Mouse (Mus musculus): ENCODE data around the gene Gm20388. TPM values are rescaled to one million over a fixed set of nuclear protein-coding genes. Genes with fewer than 3 reads are reported as not detected.

Gm20388 gene
- total and polyA plus RNA-seq, 2 experiments from 2014 or later = 17.3 TPM; not detected in 1

DNA sequence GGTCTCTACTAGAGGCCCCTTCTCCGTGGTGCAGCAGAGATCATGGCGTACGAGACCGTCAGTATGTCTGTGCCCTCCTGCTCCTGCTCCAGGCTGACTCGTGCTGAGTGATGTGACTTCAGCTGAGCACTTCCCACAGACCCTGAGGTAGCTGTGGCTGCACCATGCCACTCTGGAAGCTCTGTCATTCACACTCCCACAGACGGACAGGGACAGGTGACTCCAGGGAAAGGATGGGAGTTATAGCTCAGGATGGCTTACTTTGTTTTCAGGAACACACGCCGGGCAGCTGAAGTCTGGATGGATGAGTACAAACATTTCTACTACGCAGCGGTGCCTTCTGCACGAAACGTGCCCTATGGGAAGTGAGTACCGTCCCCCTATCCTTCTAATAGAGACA lies 4425.7 kb downstream of the Gm20388 start:
- ATAC-seq (ENCODE audit: insufficient read depth, low read depth) (no peak), DNase-seq (ENCODE audit: low spot score) (no peak)
- Histone ChIP-seq H3K4me3 (ENCODE audit: low read depth, low read length) (no peak overlapping the region), H3K36me3 (replicated peaks; ENCODE audit: control insufficient read depth, insufficient read depth, low read length) (peaks cover 90% of the 10 kb centered on the region), H3K4me2 (ENCODE audit: low read depth, low read length) (no peak overlapping the region), H3K27ac (ENCODE audit: low read depth) (no peak overlapping the region), H3K9me3 (replicated peaks; ENCODE audit: control insufficient read depth, low read length) (no peaks in the 10 kb centered on the region), H3K4me1 (ENCODE audit: control insufficient read depth, insufficient read depth) (no peaks in the 10 kb centered on the region), H3K27me3 (ENCODE audit: control insufficient read depth, insufficient read depth, low read length) (no peaks in the 10 kb centered on the region), H3K9ac (replicated peaks; ENCODE audit: low read depth, low read length) (no peak overlapping the region)
- WGBS = 92% methylated on average over 13 of the region's 13 CpGs
- TF ChIP-seq CTCF (IDR thresholded peaks at IDR 0.05; ENCODE audit: low read depth) (no peak), EP300 (IDR thresholded peaks at IDR 0.05; ENCODE audit: low read depth) (no peak)

DNA sequence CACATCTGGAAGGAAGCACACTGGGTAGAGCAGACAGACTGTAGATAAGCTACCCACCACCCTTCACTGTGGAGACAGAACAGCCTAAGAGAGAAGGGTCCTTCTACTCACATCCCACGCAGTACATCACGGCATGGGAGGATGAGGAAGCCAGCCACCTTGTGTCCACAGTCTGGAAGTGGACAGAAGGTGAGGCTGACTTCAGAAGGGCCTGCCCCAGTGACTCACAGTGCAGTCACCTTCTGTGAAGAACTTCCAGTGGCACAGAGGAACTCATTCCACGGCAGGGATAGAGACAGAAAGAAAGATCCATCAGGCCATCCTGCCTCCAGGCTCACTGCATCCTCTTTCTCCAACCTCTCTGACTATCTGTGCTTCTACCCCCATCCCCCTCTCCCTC lies 4429.1 kb downstream of the Gm20388 start:
- no peak overlapping the region for H3K4me3 ChIP-seq (ENCODE audit: low read depth, low read length)
- H3K36me3 ChIP-seq (replicated peaks; ENCODE audit: control insufficient read depth, insufficient read depth, low read length) = peaks cover 97% of the 10 kb centered on the region
- H3K27me3 ChIP-seq (ENCODE audit: control insufficient read depth, insufficient read depth, low read length) = no peaks in the 10 kb centered on the region
- no peak overlapping the region for H3K9ac ChIP-seq (replicated peaks; ENCODE audit: low read depth, low read length)
- 83% methylated on average over 3 of the region's 3 CpGs for WGBS
- no peak for DNase-seq (ENCODE audit: low spot score)
- H3K4me2 ChIP-seq (ENCODE audit: low read depth, low read length) = no peak overlapping the region
- no peak for TF ChIP-seq CTCF (IDR thresholded peaks at IDR 0.05; ENCODE audit: low read depth)
- no peak for TF ChIP-seq EP300 (IDR thresholded peaks at IDR 0.05; ENCODE audit: low read depth)
- no peak overlapping the region for H3K27ac ChIP-seq (ENCODE audit: low read depth)
- H3K4me1 ChIP-seq (ENCODE audit: control insufficient read depth, insufficient read depth) = no peaks in the 10 kb centered on the region
- ATAC-seq (ENCODE audit: insufficient read depth, low read depth) = no peak
- no peaks in the 10 kb centered on the region for H3K9me3 ChIP-seq (replicated peaks; ENCODE audit: control insufficient read depth, low read length)

DNA sequence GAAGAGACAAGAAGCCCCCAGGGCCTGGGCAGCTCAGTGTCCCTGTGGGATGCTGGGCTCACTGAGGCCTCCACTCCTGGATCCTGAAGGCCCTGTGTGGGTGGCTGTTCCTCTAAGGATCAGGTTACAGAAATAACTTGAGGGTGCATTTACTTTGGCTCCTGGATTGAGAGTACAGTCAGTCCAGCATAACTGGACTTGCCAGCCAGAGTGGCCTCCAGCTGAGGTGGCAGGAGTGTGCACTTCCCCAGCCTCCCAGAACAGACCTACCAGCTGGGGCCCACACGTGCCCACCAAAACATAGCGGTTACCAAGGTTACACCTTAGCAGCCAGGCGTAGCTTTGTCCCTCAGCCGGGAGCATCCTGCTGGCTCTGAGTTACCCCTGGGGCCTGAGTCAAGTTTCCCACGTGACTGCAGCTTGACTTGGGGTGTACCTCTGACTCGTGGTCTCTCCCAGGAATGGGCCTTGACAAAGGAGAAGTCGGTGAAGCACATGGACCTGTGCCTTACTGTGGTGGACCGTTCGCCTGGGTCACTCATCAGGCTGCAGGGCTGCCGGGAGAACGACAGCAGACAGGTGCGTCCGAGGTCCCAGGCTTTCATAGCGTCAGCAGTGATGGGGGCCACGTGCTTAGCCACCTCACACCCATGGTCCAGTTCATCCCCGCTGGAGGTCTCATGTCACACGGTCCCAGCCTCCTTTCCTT lies 4429.9 kb downstream of the Gm20388 start:
- H3K27me3 ChIP-seq (ENCODE audit: control insufficient read depth, insufficient read depth, low read length) = no peaks in the 10 kb centered on the region
- H3K27ac ChIP-seq (ENCODE audit: low read depth) = no peak overlapping the region
- DNase-seq (ENCODE audit: low spot score) (no peak), ATAC-seq (ENCODE audit: insufficient read depth, low read depth) (no peak)
- no peaks in the 10 kb centered on the region for H3K9me3 ChIP-seq (replicated peaks; ENCODE audit: control insufficient read depth, low read length)
- no peak overlapping the region for H3K4me2 ChIP-seq (ENCODE audit: low read depth, low read length)
- no peak overlapping the region for H3K4me3 ChIP-seq (ENCODE audit: low read depth, low read length)
- no peak overlapping the region for H3K9ac ChIP-seq (replicated peaks; ENCODE audit: low read depth, low read length)
- TF ChIP-seq CTCF (IDR thresholded peaks at IDR 0.05; ENCODE audit: low read depth) = no peak
- no peak for TF ChIP-seq EP300 (IDR thresholded peaks at IDR 0.05; ENCODE audit: low read depth)
- 82% methylated on average over 17 of the region's 17 CpGs for WGBS
- peaks cover 94% of the 10 kb centered on the region for H3K36me3 ChIP-seq (replicated peaks; ENCODE audit: control insufficient read depth, insufficient read depth, low read length)
- no peaks in the 10 kb centered on the region for H3K4me1 ChIP-seq (ENCODE audit: control insufficient read depth, insufficient read depth)

DNA sequence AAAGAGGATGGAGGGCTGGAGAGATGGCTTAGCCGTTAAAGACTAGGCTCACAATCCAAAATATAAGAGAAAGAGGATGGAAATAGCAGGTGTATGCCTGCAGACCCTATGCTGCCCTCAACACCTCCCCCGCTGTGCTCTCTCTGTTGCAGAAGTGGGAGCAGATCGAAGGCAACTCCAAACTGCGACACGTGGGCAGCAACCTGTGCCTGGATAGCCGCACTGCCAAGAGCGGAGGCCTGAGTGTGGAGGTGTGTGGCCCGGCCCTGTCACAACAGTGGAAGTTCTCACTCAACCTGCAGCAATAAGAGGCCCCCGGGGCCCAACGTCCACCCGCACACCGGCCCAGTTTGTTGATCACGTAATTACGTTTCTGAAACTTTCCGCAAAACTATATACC lies 4432.5 kb downstream of the Gm20388 start:
- peaks cover 69% of the 10 kb centered on the region for H3K36me3 ChIP-seq (replicated peaks; ENCODE audit: control insufficient read depth, insufficient read depth, low read length)
- no peak overlapping the region for H3K4me2 ChIP-seq (ENCODE audit: low read depth, low read length)
- no peak for DNase-seq (ENCODE audit: low spot score)
- no peak overlapping the region for H3K4me3 ChIP-seq (ENCODE audit: low read depth, low read length)
- H3K4me1 ChIP-seq (ENCODE audit: control insufficient read depth, insufficient read depth) = peaks cover 3% of the 10 kb centered on the region; the same call in 1 of the 2 replicates
- no peak overlapping the region for H3K27ac ChIP-seq (ENCODE audit: low read depth)
- no peaks in the 10 kb centered on the region for H3K9me3 ChIP-seq (replicated peaks; ENCODE audit: control insufficient read depth, low read length)
- no peaks in the 10 kb centered on the region for H3K27me3 ChIP-seq (ENCODE audit: control insufficient read depth, insufficient read depth, low read length)
- no peak for ATAC-seq (ENCODE audit: insufficient read depth, low read depth)
- no peak for TF ChIP-seq EP300 (IDR thresholded peaks at IDR 0.05; ENCODE audit: low read depth)
- TF ChIP-seq CTCF (IDR thresholded peaks at IDR 0.05; ENCODE audit: low read depth) = no peak
- H3K9ac ChIP-seq (replicated peaks; ENCODE audit: low read depth, low read length) = no peak overlapping the region
- WGBS = 94% methylated on average over 15 of the region's 15 CpGs

DNA sequence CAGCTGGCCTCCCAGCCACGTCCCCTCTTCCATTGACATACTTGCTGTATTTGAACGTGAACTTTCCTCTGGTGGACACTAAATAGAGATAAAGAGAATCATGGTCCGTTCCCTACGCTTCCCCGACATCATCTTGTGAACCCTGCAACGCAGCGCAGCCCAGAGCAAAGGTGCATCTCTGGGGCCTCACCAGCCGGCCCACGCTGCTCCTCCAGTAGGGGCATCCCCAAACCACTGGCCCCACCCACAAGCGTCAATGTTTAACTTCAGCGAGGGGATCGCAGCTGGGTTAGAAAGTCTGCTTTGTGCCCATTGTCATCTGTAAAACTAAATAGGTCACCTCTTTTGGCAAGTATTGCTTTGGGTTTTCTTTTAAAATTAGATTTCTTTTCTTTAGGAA lies 4433.4 kb downstream of the Gm20388 start:
- Histone ChIP-seq H3K27ac (ENCODE audit: low read depth) (no peak overlapping the region), H3K9me3 (replicated peaks; ENCODE audit: control insufficient read depth, low read length) (no peaks in the 10 kb centered on the region), H3K27me3 (ENCODE audit: control insufficient read depth, insufficient read depth, low read length) (no peaks in the 10 kb centered on the region), H3K36me3 (replicated peaks; ENCODE audit: control insufficient read depth, insufficient read depth, low read length) (peaks cover 60% of the 10 kb centered on the region), H3K9ac (replicated peaks; ENCODE audit: low read depth, low read length) (no peak overlapping the region), H3K4me3 (ENCODE audit: low read depth, low read length) (no peak overlapping the region), H3K4me1 (ENCODE audit: control insufficient read depth, insufficient read depth) (peaks cover 3% of the 10 kb centered on the region; the same call in 1 of the 2 replicates), H3K4me2 (ENCODE audit: low read depth, low read length) (no peak overlapping the region)
- TF ChIP-seq CTCF (IDR thresholded peaks at IDR 0.05; ENCODE audit: low read depth) = no peak
- TF ChIP-seq EP300 (IDR thresholded peaks at IDR 0.05; ENCODE audit: low read depth) = no peak
- DNase-seq (ENCODE audit: low spot score) = no peak
- ATAC-seq (ENCODE audit: insufficient read depth, low read depth) = no peak
- WGBS = 91% methylated on average over 12 of the region's 12 CpGs

DNA sequence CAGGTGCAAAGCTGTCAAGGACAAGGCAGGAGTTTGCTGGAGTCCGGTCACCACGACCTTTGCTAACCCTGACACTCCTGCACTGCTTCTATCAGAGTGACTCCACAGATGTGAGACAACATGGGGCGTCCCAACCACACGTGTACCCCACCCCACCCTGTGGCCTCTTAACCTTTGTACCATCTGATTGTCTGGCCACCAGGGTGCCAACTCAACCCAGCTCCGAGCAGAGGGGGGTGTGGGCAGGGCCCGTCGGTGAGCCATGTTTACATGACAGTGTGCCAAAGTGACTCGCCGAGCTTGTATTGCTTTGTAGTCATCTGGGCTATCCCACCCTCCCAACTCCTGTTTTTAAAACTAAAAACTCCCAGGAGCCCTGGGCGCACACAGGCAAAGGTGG lies 4434.5 kb downstream of the Gm20388 start:
- Histone ChIP-seq H3K27me3 (ENCODE audit: control insufficient read depth, insufficient read depth, low read length) (no peaks in the 10 kb centered on the region), H3K27ac (ENCODE audit: low read depth) (no peak overlapping the region), H3K36me3 (replicated peaks; ENCODE audit: control insufficient read depth, insufficient read depth, low read length) (peaks cover 49% of the 10 kb centered on the region), H3K4me3 (ENCODE audit: low read depth, low read length) (no peak overlapping the region), H3K4me1 (ENCODE audit: control insufficient read depth, insufficient read depth) (peaks cover 3% of the 10 kb centered on the region; the same call in 1 of the 2 replicates), H3K9ac (replicated peaks; ENCODE audit: low read depth, low read length) (no peak overlapping the region), H3K9me3 (replicated peaks; ENCODE audit: control insufficient read depth, low read length) (no peaks in the 10 kb centered on the region), H3K4me2 (ENCODE audit: low read depth, low read length) (no peak overlapping the region)
- 77% methylated on average over 10 of the region's 10 CpGs for WGBS
- TF ChIP-seq CTCF (IDR thresholded peaks at IDR 0.05; ENCODE audit: low read depth) (no peak), EP300 (IDR thresholded peaks at IDR 0.05; ENCODE audit: low read depth) (no peak)
- DNase-seq (ENCODE audit: low spot score) (no peak), ATAC-seq (ENCODE audit: insufficient read depth, low read depth) (no peak)
